Mouse (Mus musculus) forebrain, postnatal 0 days (tissue): ENCODE results near the gene Ctbp2. TPM values are rescaled to one million over a fixed set of nuclear protein-coding genes. Genes with fewer than 3 reads are reported as not detected.

ENCODE experiments used
- ATAC-seq: fragments of 200-750 bp; cut with Nextera tagmentation; 2 replicates; pipeline ENCODE4 v1.8.0; 2017; ENCODE audit warnings: mild to moderate bottlenecking, moderate library complexity
- DNase-seq: peaks from one replicate; pipeline ENCODE4 v3.0.0-alpha.2; 2015
- H3K27ac ChIP-seq: fragments of 300-500 bp; sonication (generic); 2 replicates; pipeline ENCODE4 v1.5.1; 2014; ENCODE audit warnings: low read depth, mild to moderate bottlenecking, antibody characterized with exemption, low read length, moderate library complexity, mixed read lengths
- H3K27me3 ChIP-seq: fragments of 300-500 bp; sonication (generic); 2 replicates; pipeline ENCODE4 v1.6.1; 2014; ENCODE audit warnings: mild to moderate bottlenecking, low read length, mixed read lengths; ENCODE audit not compliant: insufficient read depth
- H3K36me3 ChIP-seq: fragments of 300-500 bp; sonication (generic); 2 replicates; pipeline ENCODE4 v1.6.1; 2014; ENCODE audit warnings: mild to moderate bottlenecking, moderate library complexity; ENCODE audit not compliant: insufficient read depth
- H3K4me1 ChIP-seq: fragments of 300-500 bp; sonication (generic); 2 replicates; pipeline ENCODE4 v1.6.1; 2014; ENCODE audit warnings: antibody characterized with exemption; ENCODE audit not compliant: insufficient read depth
- H3K4me2 ChIP-seq: fragments of 300-500 bp; sonication (generic); 2 replicates; pipeline ENCODE4 v1.6.1; 2014; ENCODE audit warnings: low read depth, mild to moderate bottlenecking, moderate library complexity
- H3K4me3 ChIP-seq: fragments of 300-500 bp; sonication (generic); 2 replicates; pipeline ENCODE4 v1.5.1; 2014; ENCODE audit warnings: low read depth, low read length, mixed read lengths
- H3K9ac ChIP-seq: fragments of 300-500 bp; sonication (generic); 2 replicates; pipeline ENCODE4 v1.6.1; 2014; ENCODE audit warnings: mild to moderate bottlenecking
- H3K9me3 ChIP-seq: fragments of 300-500 bp; sonication (generic); 2 replicates; pipeline ENCODE4 v1.6.1; 2016; ENCODE audit warnings: low read length
- CTCF ChIP-seq: sonication (generic); IDR thresholded peaks from 2 replicates; pipeline ENCODE4 v1.5.1; 2016; ENCODE audit warnings: antibody characterized with exemption, control low read depth, low read depth
- WGBS: fragments of 180-500 bp; shearing (Covaris S2); extraction: QIAGEN DNeasy Blood & Tissue Kit; methylation state at CpG from one replicate; pipeline ENCODE4 v1.1.7; 2014; 5-methylcytosine and 5-hydroxymethylcytosine counted together
- polyA plus RNA-seq: library from polyadenylated mRNA; unstranded; fragments of >200 nt; fragmentation: Nextera tagmentation; extraction: Ambion mirVana; gene quantifications from 2 replicates; pipeline ENCODE4 v1.2.1, GENCODE M21; 2015
- total RNA-seq: library from RNA; depleted of rRNA; stranded (reverse); fragments of >200 nt; gene quantifications from 2 replicates; pipeline ENCODE4 v1.2.3, GENCODE M21; 2014

The Ctbp2 gene
- total and polyA plus RNA-seq, 2 experiments from 2014 or later, result 35.2 to 80.3 TPM

DNA sequence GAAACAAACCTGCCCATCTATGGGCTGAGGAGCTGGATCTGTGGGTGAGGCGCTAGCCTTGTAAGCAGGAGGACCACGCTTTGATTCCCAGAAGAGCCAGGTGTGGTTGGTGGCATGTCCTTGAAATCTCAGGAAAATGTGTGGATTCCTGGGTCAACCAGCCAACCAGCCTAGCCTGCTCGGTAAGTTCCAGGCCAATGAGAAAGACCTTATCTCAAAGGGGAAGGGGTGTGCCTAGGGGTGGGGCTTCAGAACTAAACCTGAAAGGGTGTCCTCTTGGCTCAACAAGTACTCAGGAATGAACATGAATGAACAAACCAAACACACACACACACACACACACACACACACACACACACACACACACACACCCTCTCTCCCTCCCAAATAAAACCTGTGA lies 82.4 kb downstream of the Ctbp2 start:
- DNase-seq (no peak), ATAC-seq (no peak)
- Histone ChIP-seq H3K36me3 (no peaks in the 10 kb centered on the region), H3K27ac (no peak overlapping the region), H3K9me3 (no peaks in the 10 kb centered on the region), H3K9ac (no peak overlapping the region), H3K4me3 (no peak overlapping the region), H3K27me3 (no peaks in the 10 kb centered on the region), H3K4me2 (no peak overlapping the region), H3K4me1 (no peaks in the 10 kb centered on the region)
- WGBS, result 76% methylated on average over 3 of the region's 3 CpGs
- TF ChIP-seq CTCF, result no peak

GRCm38 (mm10) chr7:133040688-133041345 lies 83.3 kb downstream of the Ctbp2 start:
- Histone ChIP-seq H3K36me3 (no peaks in the 10 kb centered on the region), H3K27ac (no peak overlapping the region; the same call in 1 of the 2 replicates), H3K27me3 (no peaks in the 10 kb centered on the region), H3K4me2 (no peak overlapping the region), H3K4me1 (no peaks in the 10 kb centered on the region), H3K9ac (no peak overlapping the region), H3K4me3 (no peak overlapping the region), H3K9me3 (no peaks in the 10 kb centered on the region)
- TF ChIP-seq CTCF, result no peak; the same call in 1 of the 2 replicates
- DNase-seq (no peak), ATAC-seq (no peak)
- 84% methylated on average over 3 of the region's 3 CpGs for WGBS

GRCm38 (mm10) chr7:133039556-133040255 lies 84.4 kb downstream of the Ctbp2 start:
- DNase-seq, result no peak
- Histone ChIP-seq H3K9ac (no peak overlapping the region), H3K9me3 (no peaks in the 10 kb centered on the region), H3K36me3 (no peaks in the 10 kb centered on the region), H3K4me3 (no peak overlapping the region), H3K27ac (no peak overlapping the region), H3K27me3 (no peaks in the 10 kb centered on the region), H3K4me1 (no peaks in the 10 kb centered on the region), H3K4me2 (no peak overlapping the region)
- ATAC-seq, result no peak
- no peak for TF ChIP-seq CTCF
- WGBS, result 78% methylated on average over 3 of the region's 3 CpGs

DNA sequence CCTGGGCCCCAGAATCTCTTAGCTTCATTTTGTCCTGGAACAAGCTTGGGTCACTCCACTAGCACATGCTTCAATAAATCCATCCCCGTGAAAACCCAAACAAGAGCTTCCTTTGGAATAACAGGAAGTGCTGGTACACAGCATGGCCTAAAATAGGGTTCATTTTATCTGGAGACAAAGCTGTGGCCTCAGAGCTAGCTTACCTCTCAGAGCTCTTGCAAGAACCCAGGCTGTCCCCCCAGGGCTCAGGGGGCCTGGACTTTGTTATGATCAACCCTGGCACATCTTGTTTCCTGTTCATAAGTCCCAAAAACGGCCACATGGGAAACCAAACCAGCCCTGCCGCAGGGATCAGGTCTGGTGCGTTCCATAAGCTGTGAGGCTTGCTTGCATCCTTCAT lies 86.5 kb downstream of the Ctbp2 start:
- H3K9me3 ChIP-seq, result no peaks in the 10 kb centered on the region
- H3K4me2 ChIP-seq, result no peak overlapping the region
- no peak for DNase-seq
- ATAC-seq, result no peak
- H3K36me3 ChIP-seq, result no peaks in the 10 kb centered on the region
- no peaks in the 10 kb centered on the region for H3K4me1 ChIP-seq
- H3K27ac ChIP-seq, result no peak overlapping the region
- no peaks in the 10 kb centered on the region for H3K27me3 ChIP-seq
- TF ChIP-seq CTCF, result no peak
- 64% methylated on average over 4 of the region's 4 CpGs for WGBS
- H3K4me3 ChIP-seq, result no peak overlapping the region
- H3K9ac ChIP-seq, result no peak overlapping the region

DNA sequence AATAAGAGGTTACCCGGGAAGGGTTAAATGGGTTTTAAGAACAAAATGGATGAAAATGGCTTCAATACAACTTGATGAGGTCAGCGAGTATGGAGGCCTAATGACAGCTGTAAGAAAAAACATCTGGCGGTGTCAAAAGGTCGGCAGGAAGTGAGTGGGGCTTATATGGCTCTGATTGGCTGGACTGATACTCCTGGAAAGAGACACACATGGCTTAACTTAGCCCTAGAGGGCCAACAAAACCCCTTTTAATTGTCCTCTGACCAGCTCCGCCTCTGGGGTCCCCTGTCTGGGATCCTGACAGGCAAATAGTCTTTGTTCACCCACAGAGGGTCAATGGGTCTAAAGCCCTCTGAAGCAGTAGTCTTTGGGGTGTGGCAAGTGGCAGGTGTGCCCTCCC lies 86.9 kb downstream of the Ctbp2 start:
- H3K9ac ChIP-seq, result no peak overlapping the region
- no peak for ATAC-seq
- no peaks in the 10 kb centered on the region for H3K27me3 ChIP-seq
- no peaks in the 10 kb centered on the region for H3K9me3 ChIP-seq
- 59% methylated on average over 5 of the region's 5 CpGs for WGBS
- TF ChIP-seq CTCF, result no peak
- no peak overlapping the region for H3K4me3 ChIP-seq
- no peak for DNase-seq
- H3K27ac ChIP-seq, result no peak overlapping the region
- H3K36me3 ChIP-seq, result no peaks in the 10 kb centered on the region
- no peak overlapping the region for H3K4me2 ChIP-seq
- H3K4me1 ChIP-seq, result no peaks in the 10 kb centered on the region

- Histone ChIP-seq H3K4me3 (no peak overlapping the region), H3K4me2 (no peak overlapping the region), H3K4me1 (no peaks in the 10 kb centered on the region), H3K27ac (no peak overlapping the region), H3K36me3 (no peaks in the 10 kb centered on the region), H3K9ac (no peak overlapping the region), H3K9me3 (no peaks in the 10 kb centered on the region), H3K27me3 (no peaks in the 10 kb centered on the region)
- ATAC-seq (no peak), DNase-seq (no peak)
- no peak for TF ChIP-seq CTCF
Observed at GRCm38 (mm10) chr7:133035901-133036300, 88.3 kb downstream of the Ctbp2 start.

- no peaks in the 10 kb centered on the region for H3K4me1 ChIP-seq
- no peaks in the 10 kb centered on the region for H3K9me3 ChIP-seq
- ATAC-seq (peak; percentile 85), DNase-seq (peak; percentile 84)
- H3K36me3 ChIP-seq, result no peaks in the 10 kb centered on the region
- no peaks in the 10 kb centered on the region for H3K27me3 ChIP-seq
- H3K27ac ChIP-seq, result no peak overlapping the region
- H3K9ac ChIP-seq, result no peak overlapping the region
- WGBS, result 38% methylated on average over 9 of the region's 9 CpGs
- peak; percentile 96 for TF ChIP-seq CTCF
- no peak overlapping the region for H3K4me2 ChIP-seq
- H3K4me3 ChIP-seq, result no peak overlapping the region
Observed at GRCm38 (mm10) chr7:133032589-133033203, 91.5 kb downstream of the Ctbp2 start.
